Mouse (Mus musculus) hindbrain, embryonic 12.5 days (tissue): Measurements from ENCODE around the gene Nr3c2. TPM values are rescaled to one million over a fixed set of nuclear protein-coding genes. Genes with fewer than 3 reads are reported as not detected.

Experiments used
- ATAC-seq: fragments of 200-750 bp; cut with Nextera tagmentation; 2 replicates; pipeline ENCODE4 v1.8.0; 2017; ENCODE audit warnings: moderate TSS enrichment; ENCODE audit not compliant: low FRiP score
- H3K27ac ChIP-seq: fragments of 300-500 bp; sonication (generic); 2 replicates; pipeline ENCODE4 v1.5.1; 2016; ENCODE audit warnings: mild to moderate bottlenecking
- H3K27me3 ChIP-seq: fragments of 300-500 bp; sonication (generic); 2 replicates; pipeline ENCODE4 v1.6.1; 2016; ENCODE audit warnings: mild to moderate bottlenecking
- H3K36me3 ChIP-seq: fragments of 300-500 bp; sonication (generic); 2 replicates; pipeline ENCODE4 v1.6.1; 2016; ENCODE audit warnings: mild to moderate bottlenecking
- H3K4me1 ChIP-seq: fragments of 300-500 bp; sonication (generic); 2 replicates; pipeline ENCODE4 v1.6.1; 2016
- H3K4me2 ChIP-seq: fragments of 300-500 bp; sonication (generic); replicated peaks from 2 replicates; pipeline ENCODE4 v1.6.1; 2016; ENCODE audit warnings: mild to moderate bottlenecking
- H3K4me3 ChIP-seq: fragments of 300-500 bp; sonication (generic); 2 replicates; pipeline ENCODE4 v1.5.1; 2016; ENCODE audit warnings: mild to moderate bottlenecking
- H3K9ac ChIP-seq: fragments of 300-500 bp; sonication (generic); 2 replicates; pipeline ENCODE4 v1.6.1; 2016; ENCODE audit warnings: mild to moderate bottlenecking, moderate library complexity
- H3K9me3 ChIP-seq: fragments of 300-500 bp; sonication (generic); replicated peaks from 2 replicates; pipeline ENCODE4 v1.6.1; 2016; ENCODE audit warnings: mild to moderate bottlenecking
- WGBS: fragments of 180-500 bp; shearing (Covaris S2); methylation state at CpG from one replicate; pipeline ENCODE4 v1.1.7; 2016; 5-methylcytosine and 5-hydroxymethylcytosine counted together
- polyA plus RNA-seq: library from polyadenylated mRNA; unstranded; fragments of >200 nt; fragmentation: Nextera tagmentation; extraction: Ambion mirVana; gene quantifications from 2 replicates; pipeline ENCODE4 v1.2.1, GENCODE M21; 2016

Gene Nr3c2
- polyA plus RNA-seq, 1 experiment from 2014 or later, result 1.7 TPM

DNA sequence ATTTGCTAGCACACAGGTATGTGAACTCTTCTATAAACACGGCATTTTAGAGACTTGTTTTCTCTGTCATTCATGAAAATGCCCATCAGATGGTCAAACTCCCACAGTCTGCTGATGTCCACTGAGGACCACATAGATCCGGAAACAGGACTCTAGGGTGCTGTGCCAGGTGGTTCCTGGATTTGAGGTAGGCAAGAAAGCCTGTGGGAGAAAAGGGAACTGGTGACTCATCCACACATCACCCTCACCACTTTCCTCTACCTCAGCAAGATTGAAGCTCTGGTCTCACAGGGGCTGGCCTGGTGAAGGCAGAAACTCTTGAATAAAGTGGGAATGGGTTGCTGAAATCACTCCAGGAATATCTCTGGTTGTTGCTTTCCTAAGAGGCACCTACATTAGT is 213.5 kb downstream of the Nr3c2 start:
- Histone ChIP-seq H3K9ac (no peak overlapping the region), H3K9me3 (no peaks in the 10 kb centered on the region), H3K36me3 (no peaks in the 10 kb centered on the region), H3K27ac (no peak overlapping the region), H3K4me1 (no peaks in the 10 kb centered on the region), H3K27me3 (no peaks in the 10 kb centered on the region), H3K4me2 (no peak overlapping the region), H3K4me3 (no peak overlapping the region)
- WGBS, result 94% methylated on average over 2 of the region's 2 CpGs
- ATAC-seq, result no peak

GRCm38 (mm10) chr8:77114769-77115168 is 215.5 kb downstream of the Nr3c2 start:
- Histone ChIP-seq H3K36me3 (no peaks in the 10 kb centered on the region), H3K4me2 (no peak overlapping the region), H3K27ac (no peak overlapping the region), H3K9ac (no peak overlapping the region), H3K9me3 (no peaks in the 10 kb centered on the region), H3K27me3 (no peaks in the 10 kb centered on the region), H3K4me1 (no peaks in the 10 kb centered on the region), H3K4me3 (no peak overlapping the region)
- no peak for ATAC-seq
- 90% methylated on average over 10 of the region's 10 CpGs for WGBS

- Histone ChIP-seq H3K4me2 (no peak overlapping the region), H3K27ac (no peak overlapping the region), H3K27me3 (no peaks in the 10 kb centered on the region), H3K4me3 (no peak overlapping the region), H3K9me3 (no peaks in the 10 kb centered on the region), H3K36me3 (no peaks in the 10 kb centered on the region), H3K9ac (no peak overlapping the region), H3K4me1 (0 out of 2 replicates have a peak, but pooled peaks cover 5% of the 10 kb centered on the region)
- WGBS, result 83% methylated on average over 7 of the region's 7 CpGs
- ATAC-seq, result no peak
Measured at GRCm38 (mm10) chr8:77116419-77117079, 217.3 kb downstream of the Nr3c2 start.

- no peaks in the 10 kb centered on the region for H3K27me3 ChIP-seq
- no peak overlapping the region for H3K4me2 ChIP-seq
- no peaks in the 10 kb centered on the region for H3K36me3 ChIP-seq
- ATAC-seq, result no peak
- 64% methylated on average over 10 of the region's 10 CpGs for WGBS
- H3K27ac ChIP-seq, result no peak overlapping the region
- H3K9me3 ChIP-seq, result no peaks in the 10 kb centered on the region
- no peak overlapping the region for H3K9ac ChIP-seq
- H3K4me3 ChIP-seq, result no peak overlapping the region
- 0 out of 2 replicates have a peak, but pooled peaks cover 5% of the 10 kb centered on the region for H3K4me1 ChIP-seq
Measured at GRCm38 (mm10) chr8:77120810-77121570, 221.7 kb downstream of the Nr3c2 start.

DNA sequence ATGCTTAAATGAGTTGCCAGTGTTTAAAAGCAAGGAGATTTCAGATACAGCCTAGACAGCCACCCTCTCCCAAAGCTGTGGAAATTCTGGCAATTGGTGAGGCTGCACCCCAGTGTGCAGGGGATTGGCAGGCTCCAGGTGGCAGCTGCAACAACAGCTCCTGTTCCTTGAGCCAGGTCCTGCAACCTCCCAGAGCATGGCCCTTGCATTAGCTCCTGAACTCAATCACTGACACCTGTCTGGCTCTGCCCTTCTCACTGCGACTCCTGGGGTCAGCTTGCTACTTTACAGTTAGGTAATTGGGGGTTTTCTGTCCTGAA is 222.3 kb downstream of the Nr3c2 start:
- Histone ChIP-seq H3K4me2 (no peak overlapping the region), H3K9me3 (no peaks in the 10 kb centered on the region), H3K27ac (no peak overlapping the region), H3K36me3 (no peaks in the 10 kb centered on the region), H3K27me3 (no peaks in the 10 kb centered on the region), H3K4me1 (0 out of 2 replicates have a peak, but pooled peaks cover 5% of the 10 kb centered on the region), H3K9ac (no peak overlapping the region), H3K4me3 (no peak overlapping the region)
- 46% methylated on average over 1 of the region's 1 CpGs for WGBS
- ATAC-seq, result no peak

DNA sequence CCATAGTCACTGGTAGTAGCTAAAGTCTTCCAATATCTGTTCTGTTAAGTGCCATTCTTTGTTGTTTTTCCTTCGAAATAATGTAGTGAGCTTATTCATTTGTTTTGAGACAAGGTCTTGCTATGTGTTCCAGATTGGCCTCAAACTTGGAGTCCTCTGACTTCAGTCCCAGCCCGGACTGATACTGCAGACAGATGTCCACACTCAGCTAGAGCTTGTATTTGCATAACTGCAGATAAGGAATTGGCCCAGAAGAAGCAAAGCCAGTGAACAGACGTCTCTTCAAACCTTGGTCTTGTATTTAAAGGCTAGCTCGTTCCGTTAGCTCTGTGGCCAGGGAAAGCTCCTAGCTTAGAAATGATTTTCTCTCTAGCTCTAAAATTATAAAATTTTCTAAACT is 223.1 kb downstream of the Nr3c2 start:
- no peak overlapping the region for H3K4me2 ChIP-seq
- no peaks in the 10 kb centered on the region for H3K27me3 ChIP-seq
- H3K9ac ChIP-seq, result no peak overlapping the region
- 0 out of 2 replicates have a peak, but pooled peaks cover 5% of the 10 kb centered on the region for H3K4me1 ChIP-seq
- no peak overlapping the region for H3K27ac ChIP-seq
- WGBS, result 85% methylated on average over 5 of the region's 5 CpGs
- H3K9me3 ChIP-seq, result no peaks in the 10 kb centered on the region
- no peak for ATAC-seq
- H3K36me3 ChIP-seq, result no peaks in the 10 kb centered on the region
- no peak overlapping the region for H3K4me3 ChIP-seq

DNA sequence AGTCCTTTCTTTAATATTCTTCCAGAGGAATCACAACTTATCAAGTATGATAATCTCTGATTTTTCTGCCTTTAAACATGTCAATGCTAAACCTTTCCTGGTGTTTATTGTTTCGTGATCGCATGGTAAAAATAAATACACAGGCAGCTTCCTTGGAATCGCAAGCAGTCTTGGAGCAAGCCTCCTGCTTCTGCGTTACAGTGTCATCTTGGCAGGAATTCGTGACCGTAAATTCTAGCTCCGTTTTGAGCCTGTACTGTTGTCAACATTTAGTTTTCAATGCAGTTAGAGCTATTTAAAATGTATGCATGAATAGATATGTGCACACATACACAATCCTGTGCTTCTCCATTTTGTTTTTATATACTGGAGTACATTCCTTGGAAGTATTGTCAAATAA is 226.5 kb downstream of the Nr3c2 start:
- 93% methylated on average over 7 of the region's 7 CpGs for WGBS
- Histone ChIP-seq H3K27ac (no peak overlapping the region), H3K9me3 (no peaks in the 10 kb centered on the region), H3K36me3 (no peaks in the 10 kb centered on the region), H3K4me2 (no peak overlapping the region), H3K4me3 (no peak overlapping the region), H3K4me1 (0 out of 2 replicates have a peak, but pooled peaks cover 5% of the 10 kb centered on the region), H3K27me3 (no peaks in the 10 kb centered on the region), H3K9ac (no peak overlapping the region)
- no peak for ATAC-seq

- no peak overlapping the region for H3K4me2 ChIP-seq
- no peaks in the 10 kb centered on the region for H3K27me3 ChIP-seq
- 83% methylated on average over 4 of the region's 4 CpGs for WGBS
- no peaks in the 10 kb centered on the region for H3K4me1 ChIP-seq
- no peak overlapping the region for H3K4me3 ChIP-seq
- no peaks in the 10 kb centered on the region for H3K36me3 ChIP-seq
- H3K9ac ChIP-seq, result no peak overlapping the region
- no peak overlapping the region for H3K27ac ChIP-seq
- no peaks in the 10 kb centered on the region for H3K9me3 ChIP-seq
- no peak for ATAC-seq
Measured at GRCm38 (mm10) chr8:77128006-77128405, 228.8 kb downstream of the Nr3c2 start.

- no peak for ATAC-seq
- Histone ChIP-seq H3K9me3 (peaks cover 7% of the 10 kb centered on the region; the same call in 1 of the 2 replicates), H3K9ac (no peak overlapping the region)
Measured at GRCm38 (mm10) chr8:77132903-77133637, 233.8 kb downstream of the Nr3c2 start.

GRCm38 (mm10) chr8:77133797-77134385 is 234.6 kb downstream of the Nr3c2 start:
- peaks cover 7% of the 10 kb centered on the region; the same call in 1 of the 2 replicates for H3K9me3 ChIP-seq
- ATAC-seq, result no peak
- H3K9ac ChIP-seq, result no peak overlapping the region
- no peak overlapping the region for H3K4me2 ChIP-seq
- H3K27me3 ChIP-seq, result no peaks in the 10 kb centered on the region
- 69% methylated on average over 7 of the region's 7 CpGs for WGBS
- no peak overlapping the region for H3K27ac ChIP-seq
- H3K36me3 ChIP-seq, result no peaks in the 10 kb centered on the region
- no peak overlapping the region for H3K4me3 ChIP-seq
- H3K4me1 ChIP-seq, result no peaks in the 10 kb centered on the region

More at GRCm38 (mm10) chr8:77132903-77133637, 233.8 kb downstream of the Nr3c2 start:
- no peaks in the 10 kb centered on the region for H3K4me1 ChIP-seq
- H3K27me3 ChIP-seq, result no peaks in the 10 kb centered on the region
- no peak overlapping the region for H3K27ac ChIP-seq
- no peaks in the 10 kb centered on the region for H3K36me3 ChIP-seq
- H3K4me3 ChIP-seq, result no peak overlapping the region
- H3K4me2 ChIP-seq, result no peak overlapping the region
- WGBS, result 48% methylated on average over 11 of the region's 11 CpGs

- Histone ChIP-seq H3K4me3 (no peak overlapping the region), H3K27me3 (no peaks in the 10 kb centered on the region), H3K27ac (no peak overlapping the region), H3K36me3 (no peaks in the 10 kb centered on the region), H3K9me3 (no peaks in the 10 kb centered on the region), H3K4me2 (no peak overlapping the region), H3K9ac (no peak overlapping the region), H3K4me1 (no peaks in the 10 kb centered on the region)
- WGBS, result 83% methylated on average over 3 of the region's 3 CpGs
- ATAC-seq, result no peak
Measured at GRCm38 (mm10) chr8:77145285-77145684, 246.0 kb downstream of the Nr3c2 start.

DNA sequence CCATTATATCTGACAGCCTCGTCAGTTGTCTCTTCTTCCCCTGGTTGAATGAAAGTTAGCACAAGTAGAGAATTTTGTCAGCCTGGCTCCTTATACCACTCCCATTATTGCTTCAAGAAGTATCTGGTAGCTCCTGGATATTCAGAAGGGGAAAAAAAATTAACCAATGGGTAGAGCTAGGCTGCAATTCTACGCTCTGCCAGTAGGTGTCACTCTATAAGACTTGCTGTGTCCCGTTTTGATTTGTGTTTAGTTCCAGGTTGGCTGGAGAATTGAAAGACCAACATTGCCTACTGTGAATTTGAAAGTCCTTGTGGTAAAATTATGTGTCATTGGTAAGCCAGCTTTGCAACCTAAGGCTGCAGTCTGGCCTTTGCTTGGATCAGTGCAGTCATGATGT is 255.3 kb downstream of the Nr3c2 start:
- no peaks in the 10 kb centered on the region for H3K9me3 ChIP-seq
- no peaks in the 10 kb centered on the region for H3K27me3 ChIP-seq
- no peak for ATAC-seq
- 46% methylated on average over 3 of the region's 3 CpGs for WGBS
- no peaks in the 10 kb centered on the region for H3K4me1 ChIP-seq
- H3K27ac ChIP-seq, result no peak overlapping the region
- no peaks in the 10 kb centered on the region for H3K36me3 ChIP-seq
- no peak overlapping the region for H3K9ac ChIP-seq
- H3K4me2 ChIP-seq, result no peak overlapping the region
- no peak overlapping the region for H3K4me3 ChIP-seq
